Mouse (Mus musculus) cerebellum, postnatal 10 days (tissue): ENCODE data around the gene Lcn11.

Experiments used
- DNase-seq, 2 experiments: peaks; one replicate each; pipeline ENCODE4 v3.0.0; 2021; ENCODE audit warnings: mixed read lengths in 2 of 2

The Lcn11 gene

DNA sequence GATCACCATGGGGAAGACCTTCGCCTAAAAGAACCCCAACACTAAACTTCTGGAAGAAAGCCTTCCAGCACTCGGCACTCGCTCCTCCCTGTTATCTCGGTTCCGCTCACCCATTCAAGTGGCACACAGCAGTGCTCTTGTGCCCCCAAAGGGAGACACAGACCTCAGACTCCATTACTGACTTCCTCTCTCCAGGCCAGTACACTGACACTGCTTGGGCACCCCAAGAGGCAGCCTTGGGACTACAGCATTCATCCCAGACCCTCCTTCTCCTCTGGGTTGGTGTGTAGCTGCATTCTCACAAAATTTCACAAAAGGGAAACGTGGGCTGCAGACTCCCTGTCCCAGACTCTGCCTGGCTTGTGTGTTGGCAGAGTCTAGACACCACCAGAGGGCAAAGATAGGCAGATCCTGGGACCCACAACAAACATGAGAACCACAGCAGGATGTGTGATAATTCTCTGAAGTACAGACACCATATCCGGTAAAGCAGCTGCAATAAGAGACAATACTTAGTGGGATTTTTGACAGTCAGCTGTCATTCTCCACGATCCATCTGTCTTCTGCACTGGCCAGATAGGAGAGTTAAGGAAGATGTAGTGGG lies 51.6 kb downstream of the Lcn11 start:
- DNase-seq: no peak
